Mouse (Mus musculus) midbrain, embryonic 14.5 days (tissue): ENCODE measurements at regions not wholly inside any gene's neighbourhood (a gene's known extent, or its start where the extent isn't known, plus 50 kb on each side); places are given as distances from the start of the nearest gene placed in this dataset.
A peak's percentile ranks its signal among the peaks of the same experiment; 100 is the strongest.

Experiments used
- ATAC-seq: fragments of 200-750 bp; cut with Nextera tagmentation; 2 replicates; pipeline ENCODE4 v1.8.0; 2017; ENCODE audit warnings: moderate number of reproducible peaks, moderate library complexity; ENCODE audit not compliant: low FRiP score, low TSS enrichment
- DNase-seq: peaks from one replicate; pipeline ENCODE4 v3.0.0-alpha.2; 2015
- H3K27ac ChIP-seq: fragments of 300-500 bp; sonication (generic); replicated peaks from 2 replicates; pipeline ENCODE4 v1.5.1; 2014; ENCODE audit warnings: mild to moderate bottlenecking, low read depth, low read length, moderate library complexity
- H3K27me3 ChIP-seq: fragments of 300-500 bp; sonication (generic); 2 replicates; pipeline ENCODE4 v1.6.1; 2014; ENCODE audit warnings: low read length, control low read depth, mixed read lengths; ENCODE audit not compliant: control insufficient read depth, insufficient read depth
- H3K36me3 ChIP-seq: fragments of 300-500 bp; sonication (generic); 2 replicates; pipeline ENCODE4 v1.6.1; 2014; ENCODE audit warnings: low read length, control low read depth; ENCODE audit not compliant: control insufficient read depth, insufficient read depth
- H3K4me1 ChIP-seq: fragments of 300-500 bp; sonication (generic); 2 replicates; pipeline ENCODE4 v1.6.1; 2014; ENCODE audit warnings: mild to moderate bottlenecking, antibody characterized with exemption, low read length, control low read depth; ENCODE audit not compliant: control insufficient read depth, insufficient read depth
- H3K4me2 ChIP-seq: fragments of 300-500 bp; sonication (generic); 2 replicates; pipeline ENCODE4 v1.6.1; 2014; ENCODE audit warnings: mild to moderate bottlenecking, low read length, moderate library complexity
- H3K4me3 ChIP-seq: fragments of 300-500 bp; sonication (generic); replicated peaks from 2 replicates; pipeline ENCODE4 v1.5.1; 2014; ENCODE audit warnings: low read depth, low read length
- H3K9ac ChIP-seq: fragments of 300-500 bp; sonication (generic); replicated peaks from 2 replicates; pipeline ENCODE4 v1.6.1; 2014; ENCODE audit warnings: mild to moderate bottlenecking, low read length, moderate library complexity
- H3K9me3 ChIP-seq: fragments of 300-500 bp; sonication (generic); 2 replicates; pipeline ENCODE4 v1.6.1; 2016; ENCODE audit warnings: low read length, control low read depth, mixed read lengths; ENCODE audit not compliant: control insufficient read depth
- WGBS: fragments of 180-500 bp; shearing (Covaris S2); extraction: QIAGEN DNeasy Blood & Tissue Kit; methylation state at CpG from one replicate; pipeline ENCODE4 v1.1.7; 2014; 5-methylcytosine and 5-hydroxymethylcytosine counted together

GRCm38 (mm10) chr10:67651386-67651785 lies 102.6 kb upstream of the Ado start:
- Histone ChIP-seq H3K4me2 (no peak overlapping the region), H3K4me1 (no peaks in the 10 kb centered on the region), H3K9me3 (no peaks in the 10 kb centered on the region), H3K36me3 (no peaks in the 10 kb centered on the region), H3K27ac (no peak overlapping the region), H3K27me3 (no peaks in the 10 kb centered on the region), H3K4me3 (no peak overlapping the region), H3K9ac (no peak overlapping the region)
- ATAC-seq = no peak
- no peak for DNase-seq
- 97% methylated on average over 2 of the region's 2 CpGs for WGBS

- DNase-seq (no peak), ATAC-seq (no peak)
- no peaks in the 10 kb centered on the region for H3K27me3 ChIP-seq
- WGBS = 39% methylated on average over 20 of the region's 20 CpGs
- no peak overlapping the region for H3K9ac ChIP-seq
- H3K27ac ChIP-seq = no peak overlapping the region
- no peaks in the 10 kb centered on the region for H3K36me3 ChIP-seq
- H3K4me3 ChIP-seq = no peak overlapping the region
- no peaks in the 10 kb centered on the region for H3K9me3 ChIP-seq
- H3K4me1 ChIP-seq = no peaks in the 10 kb centered on the region
- peak overlapping the region; percentile 46 for H3K4me2 ChIP-seq
Observed at GRCm38 (mm10) chr10:67647777-67648727, 99.3 kb upstream of the Ado start.

GRCm38 (mm10) chr10:67646659-67647559 lies 98.2 kb upstream of the Ado start:
- DNase-seq (peak; percentile 45), ATAC-seq (no peak)
- 10% methylated on average over 14 of the region's 14 CpGs for WGBS
- Histone ChIP-seq H3K27ac (no peak overlapping the region), H3K9ac (no peak overlapping the region), H3K27me3 (no peaks in the 10 kb centered on the region), H3K4me2 (peak overlapping the region; percentile 46), H3K9me3 (no peaks in the 10 kb centered on the region), H3K4me1 (no peaks in the 10 kb centered on the region), H3K4me3 (0 out of 2 replicates have a peak overlapping the region, but pooled peaks have one; percentile 7), H3K36me3 (no peaks in the 10 kb centered on the region)

- H3K4me1 ChIP-seq = no peaks in the 10 kb centered on the region
- WGBS = 53% methylated on average over 3 of the region's 3 CpGs
- H3K27ac ChIP-seq = no peak overlapping the region
- H3K4me3 ChIP-seq = no peak overlapping the region
- H3K9me3 ChIP-seq = no peaks in the 10 kb centered on the region
- ATAC-seq (no peak), DNase-seq (no peak)
- H3K36me3 ChIP-seq = no peaks in the 10 kb centered on the region
- H3K4me2 ChIP-seq = no peak overlapping the region
- H3K27me3 ChIP-seq = no peaks in the 10 kb centered on the region
- no peak overlapping the region for H3K9ac ChIP-seq
Observed at GRCm38 (mm10) chr10:67645821-67646220, 97.1 kb upstream of the Ado start.

GRCm38 (mm10) chr10:67644280-67644679 lies 95.5 kb upstream of the Ado start:
- no peak for ATAC-seq
- Histone ChIP-seq H3K9me3 (no peaks in the 10 kb centered on the region), H3K27me3 (no peaks in the 10 kb centered on the region), H3K4me1 (no peaks in the 10 kb centered on the region), H3K27ac (no peak overlapping the region), H3K36me3 (no peaks in the 10 kb centered on the region), H3K4me3 (no peak overlapping the region), H3K4me2 (no peak overlapping the region), H3K9ac (no peak overlapping the region)
- DNase-seq = no peak
- 78% methylated on average over 1 of the region's 1 CpGs for whole genome bisulfite sequencing

GRCm38 (mm10) chr10:67643685-67644084 lies 94.9 kb upstream of the Ado start:
- no peak overlapping the region for H3K27ac ChIP-seq
- no peak overlapping the region for H3K4me2 ChIP-seq
- no peaks in the 10 kb centered on the region for H3K9me3 ChIP-seq
- H3K4me1 ChIP-seq = no peaks in the 10 kb centered on the region
- H3K36me3 ChIP-seq = no peaks in the 10 kb centered on the region
- no peak overlapping the region for H3K9ac ChIP-seq
- 66% methylated on average over 7 of the region's 7 CpGs for WGBS
- ATAC-seq (no peak), DNase-seq (no peak)
- H3K4me3 ChIP-seq = no peak overlapping the region
- H3K27me3 ChIP-seq = no peaks in the 10 kb centered on the region

GRCm38 (mm10) chr10:67637339-67637738 lies 88.6 kb upstream of the Ado start:
- Histone ChIP-seq H3K27me3 (no peaks in the 10 kb centered on the region), H3K9me3 (no peaks in the 10 kb centered on the region), H3K4me3 (no peak overlapping the region), H3K4me2 (no peak overlapping the region), H3K9ac (no peak overlapping the region), H3K36me3 (no peaks in the 10 kb centered on the region), H3K27ac (no peak overlapping the region), H3K4me1 (peaks cover 8% of the 10 kb centered on the region; the same call in 1 of the 2 replicates)
- 72% methylated on average over 5 of the region's 5 CpGs for WGBS
- DNase-seq = no peak
- no peak for ATAC-seq

- Histone ChIP-seq H3K9ac (no peak overlapping the region), H3K4me2 (peak overlapping the region; percentile 41), H3K36me3 (no peaks in the 10 kb centered on the region), H3K4me3 (no peak overlapping the region), H3K4me1 (peaks cover 8% of the 10 kb centered on the region; the same call in 1 of the 2 replicates), H3K27ac (no peak overlapping the region), H3K9me3 (no peaks in the 10 kb centered on the region), H3K27me3 (no peaks in the 10 kb centered on the region)
- ATAC-seq (no peak), DNase-seq (peak; percentile 49)
- WGBS = under 1% methylated on average over 13 of the region's 13 CpGs
Observed at GRCm38 (mm10) chr10:67636569-67636968, 87.8 kb upstream of the Ado start.
